Mouse (Mus musculus): ENCODE data around the gene Miga2. TPM values are rescaled to one million over a fixed set of nuclear protein-coding genes. Genes with fewer than 3 reads are reported as not detected.

The Miga2 gene
- total RNA-seq, 2 experiments from 2014 or later: 95.4 to 108 TPM

- peak; percentile 99 for DNase-seq (ENCODE audit: extremely low spot score in 1 of 2, low spot score in 2 of 2)
- intact Hi-C loops (cut with DNase I): no loop called here
Measured at GRCm38 (mm10) chr2:30392114-30392576, 28.1 kb downstream of the Miga2 start, which contains the start of gene Dolpp1. Gene Dolpp1, plus strand, starts transcription at chr2:30392254.

DNA sequence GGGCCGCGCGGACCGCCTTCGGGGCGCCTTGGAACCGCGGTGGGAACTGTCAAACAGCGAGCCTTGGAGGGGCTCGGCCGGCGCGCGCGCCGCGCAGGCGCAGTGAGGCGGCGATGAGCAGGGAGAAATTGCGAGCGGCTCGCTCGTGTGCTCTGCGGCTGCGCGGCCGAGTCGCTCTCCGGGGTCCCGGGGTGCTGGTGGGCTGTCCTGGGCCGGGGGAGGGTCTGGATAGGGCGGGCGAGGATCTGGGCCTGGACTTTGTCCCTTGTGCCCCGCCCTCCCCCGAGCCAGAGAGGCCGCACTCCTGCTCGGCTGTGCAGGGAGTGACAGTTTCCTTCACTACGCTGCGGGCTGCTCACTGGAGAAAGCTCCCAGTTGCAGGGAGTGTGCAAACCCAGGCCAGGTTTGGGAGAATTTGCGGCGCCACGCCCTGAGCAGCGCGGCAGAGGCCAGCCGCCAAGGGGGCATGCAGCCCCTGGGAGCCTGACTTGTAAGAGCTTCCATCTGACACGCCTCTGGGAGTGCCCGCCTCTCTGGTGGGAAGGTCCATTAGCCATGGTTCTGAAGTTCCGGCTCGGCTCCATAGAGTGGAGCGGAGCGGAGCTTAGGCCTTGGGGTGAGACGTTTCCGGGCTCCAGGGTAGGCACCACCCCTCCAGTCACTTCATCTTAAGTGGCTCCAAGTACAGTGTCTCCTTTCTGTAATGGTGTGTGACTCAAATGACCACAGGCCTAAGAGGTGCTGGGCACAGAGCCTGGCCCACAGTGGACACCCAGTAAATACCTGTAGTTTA is 28.7 kb downstream of the Miga2 start:
- peak in 1 of 2 experiments; percentile 91 for DNase-seq (ENCODE audit: extremely low spot score in 1 of 2, low spot score in 2 of 2)
- intact Hi-C loops (cut with DNase I): no loop called here

GRCm38 (mm10) chr2:30393370-30393656 is 29.3 kb downstream of the Miga2 start:
- DNase-seq (ENCODE audit: extremely low spot score in 1 of 2, low spot score in 2 of 2): no peak
- intact Hi-C loops (cut with DNase I): no loop called here

- intact Hi-C loops (cut with DNase I): no loop called here
- no peak for DNase-seq (ENCODE audit: extremely low spot score in 1 of 2, low spot score in 2 of 2)
Measured at GRCm38 (mm10) chr2:30395757-30396156, 31.7 kb downstream of the Miga2 start.

DNA sequence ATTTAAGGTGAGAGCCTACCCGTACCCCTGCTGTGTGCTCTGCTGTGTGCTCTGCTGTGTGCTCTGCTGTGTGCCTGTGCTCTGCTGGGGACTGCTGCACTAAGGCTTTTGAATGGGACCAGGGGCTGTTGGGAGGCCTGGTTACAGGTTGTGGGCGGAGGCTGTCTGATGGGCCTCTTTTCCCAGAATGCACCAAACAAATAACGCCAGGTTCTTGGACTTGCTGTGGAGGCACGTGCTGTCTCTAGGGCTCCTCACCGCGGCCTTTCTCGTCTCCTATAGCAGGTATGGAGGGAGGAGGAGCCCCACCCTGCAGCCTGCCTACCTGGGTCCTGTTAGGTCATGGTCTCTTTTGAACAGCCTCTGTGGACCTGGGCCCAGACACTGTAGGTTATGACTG is 32.2 kb downstream of the Miga2 start:
- DNase-seq (ENCODE audit: extremely low spot score in 1 of 2, low spot score in 2 of 2): no peak
- intact Hi-C loops (cut with DNase I): no loop called here

GRCm38 (mm10) chr2:30397986-30398512 is 34.0 kb downstream of the Miga2 start:
- no peak for DNase-seq (ENCODE audit: extremely low spot score in 1 of 2, low spot score in 2 of 2)

DNA sequence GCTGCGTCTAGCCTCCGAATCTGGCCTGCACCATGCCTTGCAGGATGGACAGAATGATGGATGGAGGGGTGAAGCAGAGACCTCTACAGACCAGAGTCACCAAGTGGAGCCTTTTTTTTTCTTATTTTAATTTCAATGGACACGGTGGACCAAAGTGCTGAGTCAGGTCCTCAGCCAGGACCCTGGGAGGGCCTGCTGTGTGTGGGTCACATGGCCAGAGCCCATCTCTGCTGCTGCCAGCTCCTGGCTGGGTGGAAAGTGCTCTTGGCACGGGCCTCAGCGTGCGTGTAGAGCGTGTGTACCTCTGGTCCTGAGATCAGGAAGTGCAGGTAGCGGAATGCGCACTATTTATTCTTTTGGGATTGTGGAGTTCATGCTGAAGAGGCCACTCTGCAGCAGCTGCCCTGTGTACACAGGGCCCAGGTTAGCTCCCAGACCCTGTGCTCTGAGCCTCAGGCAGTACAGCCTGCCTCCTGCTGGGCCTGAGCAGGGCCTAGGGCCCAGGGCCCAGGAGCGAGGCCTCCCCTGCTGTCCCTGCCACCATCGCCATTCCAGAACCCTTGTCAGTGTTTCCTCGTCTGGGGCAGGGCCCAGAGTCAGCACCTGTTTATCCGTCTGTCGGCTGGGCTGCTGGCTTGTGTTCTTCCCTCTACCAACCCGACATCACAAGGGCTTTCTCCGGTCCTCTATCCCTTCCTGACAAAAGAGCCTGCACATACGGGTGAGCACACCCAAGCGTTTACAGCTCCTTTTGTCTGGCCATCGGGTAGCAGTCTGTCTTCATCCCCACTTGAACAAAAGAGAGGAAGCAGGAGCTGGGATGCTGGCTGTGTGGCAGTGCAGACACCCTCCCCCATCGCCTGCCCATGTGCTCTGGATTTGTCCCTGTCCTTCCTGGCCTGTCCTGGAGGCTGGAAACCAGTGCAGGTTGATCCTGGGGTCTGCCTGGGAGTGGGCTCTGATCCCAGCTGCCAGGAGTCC is 35.4 kb downstream of the Miga2 start:
- no peak for DNase-seq (ENCODE audit: extremely low spot score in 1 of 2, low spot score in 2 of 2)

More at GRCm38 (mm10) chr2:30397986-30398512, 34.0 kb downstream of the Miga2 start:
- intact Hi-C loops (cut with DNase I): no loop called here

GRCm38 (mm10) chr2:30401581-30401980 is 37.5 kb downstream of the Miga2 start:
- no peak for DNase-seq (ENCODE audit: extremely low spot score in 1 of 2, low spot score in 2 of 2)
- intact Hi-C loops (cut with DNase I): no loop called here

More for the DNA sequence above, 35.4 kb downstream of the Miga2 start:
- intact Hi-C loops (cut with DNase I): no loop called here

DNA sequence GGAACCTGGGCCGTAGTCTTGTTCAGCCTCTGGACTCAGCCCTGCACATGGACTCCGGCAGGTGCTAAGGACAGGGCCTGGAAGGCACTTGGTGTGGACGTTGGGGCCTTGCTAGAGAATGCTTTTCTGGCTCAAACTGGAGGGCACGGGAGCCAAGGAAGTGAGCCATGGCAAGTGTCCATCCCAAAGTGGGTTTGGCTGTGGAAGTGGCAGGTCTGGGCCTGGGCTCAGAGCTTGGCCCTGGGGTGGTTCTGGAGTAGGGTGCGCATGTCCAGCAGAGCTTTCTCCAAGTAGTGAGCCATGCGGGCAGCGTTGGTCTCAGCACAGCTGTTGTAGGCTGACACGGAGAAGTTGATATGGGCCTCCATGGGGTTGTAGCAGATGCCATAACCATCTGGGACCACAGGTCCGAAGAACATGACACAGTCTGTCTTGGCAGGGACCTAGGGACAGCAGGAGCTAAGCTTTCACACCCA is 38.4 kb downstream of the Miga2 start:
- no peak for DNase-seq (ENCODE audit: extremely low spot score in 1 of 2, low spot score in 2 of 2)
- intact Hi-C loops (cut with DNase I): no loop called here

- no peak for DNase-seq (ENCODE audit: extremely low spot score in 1 of 2, low spot score in 2 of 2)
- intact Hi-C loops (cut with DNase I): no loop called here
Measured at GRCm38 (mm10) chr2:30402843-30403242, 38.8 kb downstream of the Miga2 start.

GRCm38 (mm10) chr2:30403870-30404269 is 39.8 kb downstream of the Miga2 start:
- DNase-seq (ENCODE audit: extremely low spot score in 1 of 2, low spot score in 2 of 2): no peak
- intact Hi-C loops (cut with DNase I): no loop called here

DNA sequence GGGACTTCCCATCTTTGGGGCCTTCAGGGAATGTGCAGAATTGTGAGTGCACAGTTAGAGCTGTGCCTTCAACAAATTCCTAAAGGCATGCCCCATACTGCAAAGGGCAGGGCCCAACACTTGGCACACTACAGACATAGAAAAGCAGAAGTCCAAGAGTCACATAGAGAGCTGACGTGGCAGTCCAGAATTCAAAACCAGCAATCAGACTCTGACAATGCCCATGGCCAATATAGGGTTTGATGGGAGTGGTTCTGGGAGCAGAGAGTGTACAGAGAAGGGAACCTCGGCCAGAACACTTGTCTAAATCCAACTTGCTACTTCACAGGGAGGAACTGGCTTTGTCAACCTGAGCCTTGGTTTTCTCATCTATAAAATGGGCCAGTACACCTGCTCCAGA is 43.2 kb downstream of the Miga2 start:
- no peak for DNase-seq (ENCODE audit: extremely low spot score in 1 of 2, low spot score in 2 of 2)
- intact Hi-C loops (cut with DNase I): no loop called here

GRCm38 (mm10) chr2:30407778-30408177 is 43.7 kb downstream of the Miga2 start:
- intact Hi-C loops (cut with DNase I): no loop called here
- no peak for DNase-seq (ENCODE audit: extremely low spot score in 1 of 2, low spot score in 2 of 2)

- intact Hi-C loops (cut with DNase I): no loop called here
- DNase-seq (ENCODE audit: extremely low spot score in 1 of 2, low spot score in 2 of 2): no peak
Measured at GRCm38 (mm10) chr2:30408452-30409100, 44.5 kb downstream of the Miga2 start.

DNA sequence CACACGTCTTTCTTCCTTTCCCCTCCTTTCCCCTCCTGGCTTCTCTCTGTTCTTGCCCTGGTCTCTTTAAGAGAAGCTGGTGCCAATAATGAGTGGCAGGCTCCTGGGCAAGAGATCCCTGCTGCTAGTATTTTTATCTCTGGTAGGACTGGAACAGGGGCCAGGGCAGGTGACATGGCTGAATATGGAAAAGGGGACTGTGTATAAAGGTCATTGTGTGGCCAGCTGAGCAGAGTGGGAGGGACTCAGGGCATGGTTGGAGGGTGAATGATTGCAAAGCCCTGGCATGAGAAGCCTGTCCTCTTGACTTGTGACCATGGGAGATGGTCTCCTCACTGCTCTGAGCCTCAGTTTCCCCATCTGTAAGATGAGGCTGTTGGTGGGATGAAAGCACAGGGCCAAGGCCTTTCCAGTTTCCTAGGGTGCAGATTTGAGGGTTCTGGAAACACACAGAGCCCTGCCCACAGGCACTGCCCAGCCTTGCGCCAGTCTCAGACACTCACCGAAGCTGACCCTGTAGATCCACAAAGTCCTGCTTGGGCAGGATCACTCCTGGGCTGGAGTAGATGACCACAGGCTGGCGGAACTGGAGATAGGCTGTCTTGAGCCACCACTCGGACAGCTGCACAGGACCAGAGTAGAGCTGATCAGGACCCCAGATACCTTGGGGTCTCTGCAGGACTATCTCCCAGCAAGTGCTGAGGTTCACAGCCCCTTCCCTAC is 45.6 kb downstream of the Miga2 start:
- DNase-seq (ENCODE audit: extremely low spot score in 1 of 2, low spot score in 2 of 2): no peak
- intact Hi-C loops (cut with DNase I): no loop called here

GRCm38 (mm10) chr2:30413038-30413973 is 49.3 kb downstream of the Miga2 start:
- intact Hi-C loops (cut with DNase I): no loop called here
- DNase-seq (ENCODE audit: extremely low spot score in 1 of 2, low spot score in 2 of 2): peak in 1 of 2 experiments; percentile 65

GRCm38 (mm10) chr2:30414101-30414500 is 50.1 kb downstream of the Miga2 start:
- intact Hi-C loops (cut with DNase I): no loop called here
- no peak for DNase-seq (ENCODE audit: extremely low spot score in 1 of 2, low spot score in 2 of 2)

All from left cerebral cortex, postnatal 10 days (tissue).